Mouse (Mus musculus): ENCODE results near the gene Gm11985. TPM values are rescaled to one million over a fixed set of nuclear protein-coding genes. Genes with fewer than 3 reads are reported as not detected.
A peak's percentile ranks its signal among the peaks of the same experiment; 100 is the strongest.

The Gm11985 gene
- polyA plus RNA-seq (2015; fragmentation: Nextera tagmentation; extraction: Ambion mirVana): not detected in 2 replicates

DNA sequence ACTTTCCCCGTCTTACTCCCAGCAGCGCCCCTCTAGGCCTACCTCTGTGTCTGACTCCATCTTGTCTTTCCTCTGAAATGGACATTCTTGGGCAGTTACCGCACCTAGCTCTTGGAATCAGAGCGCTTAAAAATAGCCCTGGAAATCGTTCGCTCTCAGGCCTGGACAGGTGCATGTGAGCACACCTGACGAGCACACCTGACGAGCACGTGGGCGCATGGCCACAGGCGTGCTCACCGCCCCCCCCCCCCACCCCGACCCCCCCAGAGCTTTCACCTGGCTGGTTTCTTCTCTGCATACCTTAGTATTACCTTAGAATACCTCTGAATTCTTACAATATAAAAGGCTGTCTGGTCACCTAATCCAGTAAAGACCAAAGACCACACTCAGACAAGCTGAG, at the start of gene Gm11985:
Gm11985 (minus strand) TSS at position 101 of the 400 bp plus-strand sequence.
- Histone ChIP-seq H3K4me2 (ENCODE audit: low read depth, low read length) (no peak within 1 kb of the TSS), H3K27me3 (ENCODE audit: control insufficient read depth, insufficient read depth, low read length) (no peaks in the 10 kb centered on the region), H3K36me3 (ENCODE audit: control insufficient read depth, insufficient read depth, low read length) (no peaks in the 10 kb centered on the region), H3K4me3 (replicated peaks; ENCODE audit: low read length) (no peak within 1 kb of the TSS), H3K4me1 (ENCODE audit: control insufficient read depth, insufficient read depth, low read length) (no peaks in the 10 kb centered on the region), H3K27ac (ENCODE audit: low read length) (no peak within 1 kb of the TSS), H3K9ac (ENCODE audit: low read length) (no peak within 1 kb of the TSS), H3K9me3 (replicated peaks; ENCODE audit: control insufficient read depth, low read length) (no peaks in the 10 kb centered on the region)
- 78% methylated on average over 13 of the region's 13 CpGs for WGBS
- no peak for ATAC-seq (ENCODE audit: insufficient read depth, low FRiP score)

DNA sequence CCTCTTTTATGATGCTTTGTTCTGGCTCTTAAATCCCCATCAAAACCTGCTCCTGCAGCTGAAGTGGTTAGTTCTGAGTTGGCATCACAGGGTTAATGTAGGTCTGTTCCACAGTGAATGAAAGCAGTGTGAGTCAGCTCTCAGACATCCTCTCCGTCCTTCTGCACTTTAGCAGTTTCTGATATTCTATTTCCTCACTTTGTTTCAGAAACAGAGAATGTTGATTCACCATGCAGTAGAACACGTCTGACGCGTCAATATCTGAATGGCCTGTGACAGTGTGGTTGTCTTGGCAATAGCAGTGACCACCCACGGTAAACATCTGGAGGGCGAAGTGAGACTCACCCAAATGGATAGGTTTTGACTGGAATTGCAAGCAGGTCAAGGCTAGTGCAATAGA, 49.3 kb upstream of the Gm11985 start:
- Histone ChIP-seq H3K9me3 (replicated peaks; ENCODE audit: control insufficient read depth, low read length) (no peaks in the 10 kb centered on the region), H3K4me2 (ENCODE audit: low read depth, low read length) (no peak overlapping the region), H3K36me3 (ENCODE audit: control insufficient read depth, insufficient read depth, low read length) (no peaks in the 10 kb centered on the region), H3K9ac (ENCODE audit: low read length) (no peak overlapping the region), H3K4me3 (replicated peaks; ENCODE audit: low read length) (no peak overlapping the region), H3K4me1 (ENCODE audit: control insufficient read depth, insufficient read depth, low read length) (no peaks in the 10 kb centered on the region), H3K27me3 (ENCODE audit: control insufficient read depth, insufficient read depth, low read length) (no peaks in the 10 kb centered on the region), H3K27ac (ENCODE audit: low read length) (peak overlapping the region; percentile 72)
- peak; percentile 86 for ATAC-seq (ENCODE audit: insufficient read depth, low FRiP score)
- 42% methylated on average over 6 of the region's 6 CpGs for WGBS

DNA sequence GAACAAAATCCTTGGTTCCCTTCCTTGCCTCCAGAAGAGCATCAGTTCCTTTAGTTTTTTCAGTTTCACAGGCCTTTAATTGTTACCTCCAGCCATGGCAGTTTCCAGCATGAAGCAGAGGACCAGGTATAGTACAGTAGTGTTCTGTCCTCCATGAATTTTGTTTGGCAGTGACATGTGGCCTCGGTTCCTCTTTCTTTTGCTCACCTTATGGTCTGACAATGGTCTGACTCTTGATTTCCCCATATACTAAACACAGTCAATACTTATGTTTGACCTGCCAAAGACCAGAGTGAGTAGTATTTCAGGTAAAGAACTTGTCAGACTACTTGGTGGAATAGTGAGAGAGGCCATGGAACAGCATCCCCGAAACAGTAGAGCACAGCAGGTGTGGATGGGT, 48.4 kb upstream of the Gm11985 start:
- WGBS: 84% methylated on average over 2 of the region's 2 CpGs
- Histone ChIP-seq H3K27me3 (ENCODE audit: control insufficient read depth, insufficient read depth, low read length) (no peaks in the 10 kb centered on the region), H3K9me3 (replicated peaks; ENCODE audit: control insufficient read depth, low read length) (no peaks in the 10 kb centered on the region), H3K4me1 (ENCODE audit: control insufficient read depth, insufficient read depth, low read length) (no peaks in the 10 kb centered on the region), H3K36me3 (ENCODE audit: control insufficient read depth, insufficient read depth, low read length) (no peaks in the 10 kb centered on the region), H3K4me2 (ENCODE audit: low read depth, low read length) (no peak overlapping the region), H3K4me3 (replicated peaks; ENCODE audit: low read length) (no peak overlapping the region), H3K27ac (ENCODE audit: low read length) (no peak overlapping the region), H3K9ac (ENCODE audit: low read length) (no peak overlapping the region)
- no peak for ATAC-seq (ENCODE audit: insufficient read depth, low FRiP score)

GRCm38 (mm10) chr11:7234981-7235609, 46.7 kb upstream of the Gm11985 start:
- H3K4me2 ChIP-seq (ENCODE audit: low read depth, low read length): no peak overlapping the region
- 67% methylated on average over 3 of the region's 3 CpGs for WGBS
- no peak overlapping the region for H3K4me3 ChIP-seq (replicated peaks; ENCODE audit: low read length)
- no peaks in the 10 kb centered on the region for H3K27me3 ChIP-seq (ENCODE audit: control insufficient read depth, insufficient read depth, low read length)
- no peaks in the 10 kb centered on the region for H3K36me3 ChIP-seq (ENCODE audit: control insufficient read depth, insufficient read depth, low read length)
- no peaks in the 10 kb centered on the region for H3K4me1 ChIP-seq (ENCODE audit: control insufficient read depth, insufficient read depth, low read length)
- no peaks in the 10 kb centered on the region for H3K9me3 ChIP-seq (replicated peaks; ENCODE audit: control insufficient read depth, low read length)
- H3K27ac ChIP-seq (ENCODE audit: low read length): no peak overlapping the region
- no peak for ATAC-seq (ENCODE audit: insufficient read depth, low FRiP score)
- no peak overlapping the region for H3K9ac ChIP-seq (ENCODE audit: low read length)

DNA sequence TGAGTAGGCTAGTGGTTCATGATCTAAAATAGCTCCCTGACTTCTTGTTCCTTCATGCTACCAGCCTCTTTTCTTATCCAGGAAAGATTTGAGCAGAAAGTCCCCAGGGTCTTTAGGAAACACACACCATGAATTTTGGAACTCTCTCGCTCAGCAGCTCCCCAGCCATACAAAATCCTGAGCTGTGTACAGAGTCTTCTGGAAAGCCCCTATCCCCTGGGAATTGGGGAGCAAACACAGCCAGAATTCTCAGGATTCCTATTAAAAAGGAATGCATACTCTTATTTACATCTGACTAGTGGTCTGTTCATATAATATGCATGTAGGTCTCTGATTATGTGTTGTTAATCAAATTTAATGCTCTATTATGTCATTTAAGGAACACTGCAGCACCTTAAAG, 46.1 kb upstream of the Gm11985 start:
- H3K36me3 ChIP-seq (ENCODE audit: control insufficient read depth, insufficient read depth, low read length): no peaks in the 10 kb centered on the region
- 68% methylated on average over 1 of the region's 1 CpGs for WGBS
- no peak for ATAC-seq (ENCODE audit: insufficient read depth, low FRiP score)

GRCm38 (mm10) chr11:7233333-7233732, 45.0 kb upstream of the Gm11985 start:
- no peak for ATAC-seq (ENCODE audit: insufficient read depth, low FRiP score)
- H3K4me1 ChIP-seq (ENCODE audit: control insufficient read depth, insufficient read depth, low read length): no peaks in the 10 kb centered on the region
- H3K27me3 ChIP-seq (ENCODE audit: control insufficient read depth, insufficient read depth, low read length): no peaks in the 10 kb centered on the region
- no peak overlapping the region for H3K9ac ChIP-seq (ENCODE audit: low read length)
- H3K27ac ChIP-seq (ENCODE audit: low read length): no peak overlapping the region
- no peaks in the 10 kb centered on the region for H3K36me3 ChIP-seq (ENCODE audit: control insufficient read depth, insufficient read depth, low read length)
- H3K4me3 ChIP-seq (replicated peaks; ENCODE audit: low read length): no peak overlapping the region
- no peak overlapping the region for H3K4me2 ChIP-seq (ENCODE audit: low read depth, low read length)
- no peaks in the 10 kb centered on the region for H3K9me3 ChIP-seq (replicated peaks; ENCODE audit: control insufficient read depth, low read length)
- WGBS: 83% methylated on average over 2 of the region's 2 CpGs

More for the DNA sequence above, 46.1 kb upstream of the Gm11985 start:
- Histone ChIP-seq H3K27me3 (ENCODE audit: control insufficient read depth, insufficient read depth, low read length) (no peaks in the 10 kb centered on the region), H3K27ac (ENCODE audit: low read length) (no peak overlapping the region), H3K4me3 (replicated peaks; ENCODE audit: low read length) (no peak overlapping the region), H3K4me2 (ENCODE audit: low read depth, low read length) (no peak overlapping the region), H3K9ac (ENCODE audit: low read length) (no peak overlapping the region), H3K9me3 (replicated peaks; ENCODE audit: control insufficient read depth, low read length) (no peaks in the 10 kb centered on the region), H3K4me1 (ENCODE audit: control insufficient read depth, insufficient read depth, low read length) (no peaks in the 10 kb centered on the region)

GRCm38 (mm10) chr11:7231958-7232357, 43.6 kb upstream of the Gm11985 start:
- Histone ChIP-seq H3K9me3 (replicated peaks; ENCODE audit: control insufficient read depth, low read length) (no peaks in the 10 kb centered on the region), H3K9ac (ENCODE audit: low read length) (no peak overlapping the region), H3K4me2 (ENCODE audit: low read depth, low read length) (no peak overlapping the region), H3K27me3 (ENCODE audit: control insufficient read depth, insufficient read depth, low read length) (no peaks in the 10 kb centered on the region), H3K27ac (ENCODE audit: low read length) (no peak overlapping the region), H3K4me3 (replicated peaks; ENCODE audit: low read length) (no peak overlapping the region), H3K36me3 (ENCODE audit: control insufficient read depth, insufficient read depth, low read length) (no peaks in the 10 kb centered on the region), H3K4me1 (ENCODE audit: control insufficient read depth, insufficient read depth, low read length) (no peaks in the 10 kb centered on the region)
- WGBS: 96% methylated on average over 4 of the region's 4 CpGs
- ATAC-seq (ENCODE audit: insufficient read depth, low FRiP score): no peak

GRCm38 (mm10) chr11:7230000-7230399, 41.6 kb upstream of the Gm11985 start:
- WGBS: 72% methylated on average over 4 of the region's 4 CpGs

DNA sequence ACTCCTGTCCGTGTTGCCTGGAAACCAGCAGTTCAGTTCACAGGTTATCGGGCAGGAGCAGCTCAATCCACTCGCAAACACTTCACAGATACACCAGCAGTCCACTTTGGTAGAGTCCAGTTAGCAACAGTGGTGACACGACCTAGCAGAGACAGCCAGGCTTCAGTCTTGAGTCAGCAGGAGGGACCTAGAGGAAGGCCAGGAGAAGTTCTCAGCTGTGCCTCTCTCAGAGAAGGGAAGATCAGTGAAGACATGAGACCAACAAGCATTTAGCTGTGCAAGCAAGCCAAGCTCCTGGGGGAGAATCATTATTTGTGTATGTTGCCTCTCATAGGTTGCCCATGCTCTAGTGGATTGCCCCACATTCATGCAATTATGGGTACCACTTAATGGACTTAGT, 39.7 kb upstream of the Gm11985 start:
- Histone ChIP-seq H3K4me2 (ENCODE audit: low read depth, low read length) (no peak overlapping the region), H3K9me3 (replicated peaks; ENCODE audit: control insufficient read depth, low read length) (no peaks in the 10 kb centered on the region), H3K4me3 (replicated peaks; ENCODE audit: low read length) (no peak overlapping the region), H3K4me1 (ENCODE audit: control insufficient read depth, insufficient read depth, low read length) (no peaks in the 10 kb centered on the region), H3K36me3 (ENCODE audit: control insufficient read depth, insufficient read depth, low read length) (no peaks in the 10 kb centered on the region), H3K9ac (ENCODE audit: low read length) (no peak overlapping the region), H3K27ac (ENCODE audit: low read length) (no peak overlapping the region), H3K27me3 (ENCODE audit: control insufficient read depth, insufficient read depth, low read length) (no peaks in the 10 kb centered on the region)
- ATAC-seq (ENCODE audit: insufficient read depth, low FRiP score): no peak
- 73% methylated on average over 4 of the region's 4 CpGs for WGBS

More at GRCm38 (mm10) chr11:7230000-7230399, 41.6 kb upstream of the Gm11985 start:
- Histone ChIP-seq H3K27me3 (ENCODE audit: control insufficient read depth, insufficient read depth, low read length) (no peaks in the 10 kb centered on the region), H3K36me3 (ENCODE audit: control insufficient read depth, insufficient read depth, low read length) (no peaks in the 10 kb centered on the region), H3K4me3 (replicated peaks; ENCODE audit: low read length) (no peak overlapping the region), H3K4me2 (ENCODE audit: low read depth, low read length) (no peak overlapping the region), H3K4me1 (ENCODE audit: control insufficient read depth, insufficient read depth, low read length) (no peaks in the 10 kb centered on the region), H3K9ac (ENCODE audit: low read length) (no peak overlapping the region), H3K27ac (ENCODE audit: low read length) (no peak overlapping the region), H3K9me3 (replicated peaks; ENCODE audit: control insufficient read depth, low read length) (no peaks in the 10 kb centered on the region)
- ATAC-seq (ENCODE audit: insufficient read depth, low FRiP score): no peak

Data from stomach, embryonic 16.5 days (tissue).